Mouse (Mus musculus): ENCODE results near the gene Fbxl7. TPM values are rescaled to one million over a fixed set of nuclear protein-coding genes. Genes with fewer than 3 reads are reported as not detected.

Fbxl7 gene
- 0.34 and 0.87 TPM in 2 replicates for polyA plus RNA-seq (2011; ENCODE audit: insufficient read depth, insufficient read length, low replicate concordance, missing spikeins)

DNA sequence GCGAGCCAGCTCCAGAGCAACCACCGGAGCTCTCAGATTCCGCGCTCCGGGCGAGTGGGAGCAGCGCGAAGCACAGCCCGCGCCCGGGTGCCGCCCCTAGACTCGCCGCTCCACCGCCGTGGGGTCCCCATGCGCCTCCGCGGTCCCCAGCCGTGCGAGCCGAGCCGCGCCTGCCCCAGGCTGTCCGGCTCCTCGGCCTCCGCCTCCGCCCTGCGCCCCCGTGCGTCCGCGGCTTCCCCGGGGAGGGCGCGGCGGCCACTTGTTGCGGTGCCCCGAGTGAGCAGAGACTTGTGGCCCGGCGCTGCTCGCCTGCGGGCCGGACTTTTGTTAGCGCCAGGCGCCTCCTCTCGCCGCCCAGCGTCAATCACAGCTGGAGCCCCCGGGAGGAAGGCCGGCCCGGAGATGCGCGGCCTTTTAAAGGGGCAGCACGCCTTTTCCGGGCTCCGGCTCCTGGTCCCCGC, at the start of gene Fbxl7:
Gene Fbxl7, minus strand, starts transcription at position 330 of the 461 bp plus-strand sequence.
- Histone ChIP-seq H3K4me3 (replicated peaks; ENCODE audit: control insufficient read depth, low read depth, low read length) (no peak within 1 kb of the TSS), H3K4me1 (ENCODE audit: control insufficient read depth, insufficient read depth, low read length) (no peaks in the 10 kb centered on the region), H3K27ac (ENCODE audit: control insufficient read depth, insufficient read depth, low read depth, low read length, poor library complexity) (no peak within 1 kb of the TSS)
- 2% methylated on average over 50 of the region's 58 CpGs for WGBS
- TF ChIP-seq CTCF (IDR thresholded peaks at IDR 0.05; ENCODE audit: control insufficient read depth, insufficient read depth, low read length), result no peak
- no peak; the same call in 1 of the 2 replicates for TF ChIP-seq POLR2A (IDR thresholded peaks at IDR 0.05; ENCODE audit: borderline replicate concordance, control insufficient read depth, low read depth, low read length)

GRCm38 (mm10) chr15:26922026-26922425, 26.6 kb upstream of the Fbxl7 start:
- WGBS, result 75% methylated on average over 2 of the region's 2 CpGs
- no peaks in the 10 kb centered on the region for H3K4me1 ChIP-seq (ENCODE audit: control insufficient read depth, insufficient read depth, low read length)
- H3K27ac ChIP-seq (ENCODE audit: control insufficient read depth, insufficient read depth, low read depth, low read length, poor library complexity), result no peak overlapping the region
- TF ChIP-seq CTCF (IDR thresholded peaks at IDR 0.05; ENCODE audit: control insufficient read depth, insufficient read depth, low read length) (no peak), POLR2A (IDR thresholded peaks at IDR 0.05; ENCODE audit: borderline replicate concordance, control insufficient read depth, low read depth, low read length) (no peak)
- H3K4me3 ChIP-seq (replicated peaks; ENCODE audit: control insufficient read depth, low read depth, low read length), result no peak overlapping the region

GRCm38 (mm10) chr15:26913427-26913826, 18.0 kb upstream of the Fbxl7 start:
- Histone ChIP-seq H3K27ac (ENCODE audit: control insufficient read depth, insufficient read depth, low read depth, low read length, poor library complexity) (no peak overlapping the region), H3K4me1 (ENCODE audit: control insufficient read depth, insufficient read depth, low read length) (no peaks in the 10 kb centered on the region), H3K4me3 (replicated peaks; ENCODE audit: control insufficient read depth, low read depth, low read length) (no peak overlapping the region)
- TF ChIP-seq CTCF (IDR thresholded peaks at IDR 0.05; ENCODE audit: control insufficient read depth, insufficient read depth, low read length) (no peak), POLR2A (IDR thresholded peaks at IDR 0.05; ENCODE audit: borderline replicate concordance, control insufficient read depth, low read depth, low read length) (no peak)

GRCm38 (mm10) chr15:26895761-26896160, 381 bp upstream of the Fbxl7 start:
- 3% methylated on average over 14 of the region's 14 CpGs for WGBS
- TF ChIP-seq CTCF (IDR thresholded peaks at IDR 0.05; ENCODE audit: control insufficient read depth, insufficient read depth, low read length) (no peak), POLR2A (IDR thresholded peaks at IDR 0.05; ENCODE audit: borderline replicate concordance, control insufficient read depth, low read depth, low read length) (no peak)
- Histone ChIP-seq H3K4me1 (ENCODE audit: control insufficient read depth, insufficient read depth, low read length) (no peaks in the 10 kb centered on the region), H3K4me3 (replicated peaks; ENCODE audit: control insufficient read depth, low read depth, low read length) (no peak overlapping the region), H3K27ac (ENCODE audit: control insufficient read depth, insufficient read depth, low read depth, low read length, poor library complexity) (no peak overlapping the region)

- no peak overlapping the region for H3K4me3 ChIP-seq (replicated peaks; ENCODE audit: control insufficient read depth, low read depth, low read length)
- no peaks in the 10 kb centered on the region for H3K4me1 ChIP-seq (ENCODE audit: control insufficient read depth, insufficient read depth, low read length)
- 4% methylated on average over 27 of the region's 28 CpGs for WGBS
- TF ChIP-seq POLR2A (IDR thresholded peaks at IDR 0.05; ENCODE audit: borderline replicate concordance, control insufficient read depth, low read depth, low read length), result no peak
- TF ChIP-seq CTCF (IDR thresholded peaks at IDR 0.05; ENCODE audit: control insufficient read depth, insufficient read depth, low read length), result no peak
- no peak overlapping the region for H3K27ac ChIP-seq (ENCODE audit: control insufficient read depth, insufficient read depth, low read depth, low read length, poor library complexity)
Measured at GRCm38 (mm10) chr15:26894801-26895229, 565 bp downstream of the Fbxl7 start.

- WGBS, result 20% methylated on average over 12 of the region's 12 CpGs
- no peak overlapping the region for H3K27ac ChIP-seq (ENCODE audit: control insufficient read depth, insufficient read depth, low read depth, low read length, poor library complexity)
- H3K4me3 ChIP-seq (replicated peaks; ENCODE audit: control insufficient read depth, low read depth, low read length), result no peak overlapping the region
- no peaks in the 10 kb centered on the region for H3K4me1 ChIP-seq (ENCODE audit: control insufficient read depth, insufficient read depth, low read length)
- no peak for TF ChIP-seq POLR2A (IDR thresholded peaks at IDR 0.05; ENCODE audit: borderline replicate concordance, control insufficient read depth, low read depth, low read length)
- TF ChIP-seq CTCF (IDR thresholded peaks at IDR 0.05; ENCODE audit: control insufficient read depth, insufficient read depth, low read length), result no peak
Measured at GRCm38 (mm10) chr15:26894031-26894655, 1.2 kb downstream of the Fbxl7 start.

DNA sequence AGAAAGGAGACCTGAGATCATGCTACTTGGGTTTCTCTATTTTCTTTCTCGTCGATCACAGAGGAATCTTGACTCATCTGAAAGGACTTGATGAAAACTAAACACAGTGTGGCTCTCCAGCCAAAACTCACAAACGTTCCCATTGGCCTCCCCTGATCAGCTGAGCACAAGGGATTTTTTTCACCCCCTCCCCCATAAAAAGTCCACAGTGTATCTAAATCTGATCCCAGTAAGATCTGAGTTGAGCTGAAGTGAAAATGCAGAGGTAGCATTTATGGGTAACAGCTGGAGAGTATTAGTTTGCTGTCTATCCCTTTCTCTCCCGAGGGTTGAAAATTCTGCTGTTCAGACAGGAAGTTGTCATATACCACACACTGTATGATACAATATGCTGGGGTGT, 2.2 kb downstream of the Fbxl7 start:
- no peak overlapping the region for H3K4me3 ChIP-seq (replicated peaks; ENCODE audit: control insufficient read depth, low read depth, low read length)
- WGBS, result 50% methylated on average over 4 of the region's 4 CpGs
- H3K4me1 ChIP-seq (ENCODE audit: control insufficient read depth, insufficient read depth, low read length), result no peaks in the 10 kb centered on the region
- TF ChIP-seq POLR2A (IDR thresholded peaks at IDR 0.05; ENCODE audit: borderline replicate concordance, control insufficient read depth, low read depth, low read length) (no peak), CTCF (IDR thresholded peaks at IDR 0.05; ENCODE audit: control insufficient read depth, insufficient read depth, low read length) (no peak)
- no peak overlapping the region for H3K27ac ChIP-seq (ENCODE audit: control insufficient read depth, insufficient read depth, low read depth, low read length, poor library complexity)

DNA sequence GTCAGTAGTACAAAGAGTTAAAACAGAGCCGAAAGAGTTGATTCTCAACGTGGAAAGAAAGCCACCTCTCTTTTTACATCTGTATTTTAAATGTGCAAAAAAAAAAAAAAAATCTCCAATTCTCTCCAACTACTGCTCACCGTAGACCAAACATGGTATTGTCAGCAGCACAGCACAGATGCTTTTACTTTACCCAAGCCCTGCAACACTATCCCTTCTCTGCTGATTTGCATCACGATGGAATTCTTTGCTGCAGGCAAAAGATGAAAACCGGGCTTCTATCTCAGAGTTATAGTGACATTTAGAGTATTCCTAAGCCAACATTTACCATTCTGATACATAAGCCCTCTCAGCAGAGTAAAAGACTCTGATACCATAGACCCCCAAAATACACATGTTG, 5.4 kb downstream of the Fbxl7 start:
- no peak overlapping the region for H3K27ac ChIP-seq (ENCODE audit: control insufficient read depth, insufficient read depth, low read depth, low read length, poor library complexity)
- TF ChIP-seq POLR2A (IDR thresholded peaks at IDR 0.05; ENCODE audit: borderline replicate concordance, control insufficient read depth, low read depth, low read length) (no peak), CTCF (IDR thresholded peaks at IDR 0.05; ENCODE audit: control insufficient read depth, insufficient read depth, low read length) (no peak)
- no peaks in the 10 kb centered on the region for H3K4me1 ChIP-seq (ENCODE audit: control insufficient read depth, insufficient read depth, low read length)
- H3K4me3 ChIP-seq (replicated peaks; ENCODE audit: control insufficient read depth, low read depth, low read length), result no peak overlapping the region
- 75% methylated on average over 5 of the region's 5 CpGs for WGBS
